Mouse (Mus musculus) G1E (cell line): Measurements from ENCODE around the gene Taf9b.

Experiments
- CTCF ChIP-seq: IDR thresholded peaks from 2 replicates; pipeline ENCODE4 v1.5.1; 2012; ENCODE audit warnings: low read depth, low read length, inconsistent platforms, mixed read lengths
- GATA1 ChIP-seq: IDR thresholded peaks from 2 replicates; pipeline ENCODE4 v1.6.1; 2012; ENCODE audit warnings: borderline replicate concordance, low read length, inconsistent platforms, mixed read lengths
- POLR2AphosphoS5 ChIP-seq: IDR thresholded peaks from 2 replicates; pipeline ENCODE4 v1.6.1; 2012; ENCODE audit warnings: low read depth, low read length, inconsistent platforms; ENCODE audit not compliant: insufficient replicate concordance

- TF ChIP-seq CTCF (no peak), POLR2AphosphoS5 (no peak), GATA1 (no peak)
Observed at GRCm38 (mm10) chrX:106186713-106187649, 34.0 kb downstream of the Taf9b start, which contains the start of gene Pgk1.
